Mouse (Mus musculus): Measurements from ENCODE around the gene Slc6a6. TPM values are rescaled to one million over a fixed set of nuclear protein-coding genes. Genes with fewer than 3 reads are reported as not detected.

Gene Slc6a6
- polyA plus RNA-seq, 1 experiment from 2014 or later: 47.7 TPM

GRCm38 (mm10) chr6:91665267-91665666, 18.6 kb upstream of the Slc6a6 start:
- ATAC-seq (ENCODE audit: insufficient read depth, low FRiP score, low TSS enrichment): no peak
- Histone ChIP-seq H3K9me3 (ENCODE audit: control insufficient read depth, low read length) (no peaks in the 10 kb centered on the region), H3K4me2 (ENCODE audit: low read depth) (no peak overlapping the region), H3K4me1 (ENCODE audit: control insufficient read depth, insufficient read depth, low read length) (0 out of 2 replicates have a peak, but pooled peaks cover 2% of the 10 kb centered on the region), H3K36me3 (ENCODE audit: control insufficient read depth, insufficient read depth, low read length) (no peaks in the 10 kb centered on the region), H3K9ac (ENCODE audit: low read length) (no peak overlapping the region), H3K27ac (ENCODE audit: low read depth, low read length) (no peak overlapping the region), H3K4me3 (ENCODE audit: low read depth, low read length) (no peak overlapping the region), H3K27me3 (ENCODE audit: control insufficient read depth, insufficient read depth, low read length) (no peaks in the 10 kb centered on the region)
- WGBS: 85% methylated on average over 6 of the region's 6 CpGs
- no peak for DNase-seq (ENCODE audit: low spot score)

- WGBS: 91% methylated on average over 3 of the region's 3 CpGs
- no peak overlapping the region for H3K27ac ChIP-seq (ENCODE audit: low read depth, low read length)
- H3K9me3 ChIP-seq (ENCODE audit: control insufficient read depth, low read length): no peaks in the 10 kb centered on the region
- no peak for ATAC-seq (ENCODE audit: insufficient read depth, low FRiP score, low TSS enrichment)
- no peak overlapping the region for H3K4me3 ChIP-seq (ENCODE audit: low read depth, low read length)
- H3K36me3 ChIP-seq (ENCODE audit: control insufficient read depth, insufficient read depth, low read length): no peaks in the 10 kb centered on the region
- no peaks in the 10 kb centered on the region for H3K27me3 ChIP-seq (ENCODE audit: control insufficient read depth, insufficient read depth, low read length)
- no peak overlapping the region for H3K4me2 ChIP-seq (ENCODE audit: low read depth)
- DNase-seq (ENCODE audit: low spot score): no peak
- 0 out of 2 replicates have a peak, but pooled peaks cover 2% of the 10 kb centered on the region for H3K4me1 ChIP-seq (ENCODE audit: control insufficient read depth, insufficient read depth, low read length)
- H3K9ac ChIP-seq (ENCODE audit: low read length): no peak overlapping the region
Observed at GRCm38 (mm10) chr6:91665990-91666700, 17.7 kb upstream of the Slc6a6 start.

- no peak overlapping the region for H3K9ac ChIP-seq (ENCODE audit: low read length)
- ATAC-seq (ENCODE audit: insufficient read depth, low FRiP score, low TSS enrichment) (no peak), DNase-seq (ENCODE audit: low spot score) (no peak)
- H3K4me1 ChIP-seq (ENCODE audit: control insufficient read depth, insufficient read depth, low read length): 0 out of 2 replicates have a peak, but pooled peaks cover 2% of the 10 kb centered on the region
- H3K9me3 ChIP-seq (ENCODE audit: control insufficient read depth, low read length): no peaks in the 10 kb centered on the region
- WGBS: 86% methylated on average over 4 of the region's 4 CpGs
- H3K36me3 ChIP-seq (ENCODE audit: control insufficient read depth, insufficient read depth, low read length): no peaks in the 10 kb centered on the region
- H3K27ac ChIP-seq (ENCODE audit: low read depth, low read length): no peak overlapping the region
- H3K27me3 ChIP-seq (ENCODE audit: control insufficient read depth, insufficient read depth, low read length): no peaks in the 10 kb centered on the region
- H3K4me2 ChIP-seq (ENCODE audit: low read depth): no peak overlapping the region
- no peak overlapping the region for H3K4me3 ChIP-seq (ENCODE audit: low read depth, low read length)
Observed at GRCm38 (mm10) chr6:91667141-91667540, 16.7 kb upstream of the Slc6a6 start.

GRCm38 (mm10) chr6:91668276-91668675, 15.6 kb upstream of the Slc6a6 start:
- WGBS: 53% methylated on average over 5 of the region's 5 CpGs
- H3K4me3 ChIP-seq (ENCODE audit: low read depth, low read length): no peak overlapping the region
- H3K4me1 ChIP-seq (ENCODE audit: control insufficient read depth, insufficient read depth, low read length): 0 out of 2 replicates have a peak, but pooled peaks cover 2% of the 10 kb centered on the region
- ATAC-seq (ENCODE audit: insufficient read depth, low FRiP score, low TSS enrichment) (no peak), DNase-seq (ENCODE audit: low spot score) (no peak)
- H3K27me3 ChIP-seq (ENCODE audit: control insufficient read depth, insufficient read depth, low read length): no peaks in the 10 kb centered on the region
- H3K9ac ChIP-seq (ENCODE audit: low read length): no peak overlapping the region
- H3K27ac ChIP-seq (ENCODE audit: low read depth, low read length): no peak overlapping the region
- H3K9me3 ChIP-seq (ENCODE audit: control insufficient read depth, low read length): no peaks in the 10 kb centered on the region
- no peaks in the 10 kb centered on the region for H3K36me3 ChIP-seq (ENCODE audit: control insufficient read depth, insufficient read depth, low read length)
- no peak overlapping the region for H3K4me2 ChIP-seq (ENCODE audit: low read depth)

GRCm38 (mm10) chr6:91669270-91669669, 14.6 kb upstream of the Slc6a6 start:
- H3K27me3 ChIP-seq (ENCODE audit: control insufficient read depth, insufficient read depth, low read length): no peaks in the 10 kb centered on the region
- DNase-seq (ENCODE audit: low spot score): no peak
- H3K36me3 ChIP-seq (ENCODE audit: control insufficient read depth, insufficient read depth, low read length): no peaks in the 10 kb centered on the region
- no peak overlapping the region for H3K4me2 ChIP-seq (ENCODE audit: low read depth)
- no peak for ATAC-seq (ENCODE audit: insufficient read depth, low FRiP score, low TSS enrichment)
- 0 out of 2 replicates have a peak, but pooled peaks cover 2% of the 10 kb centered on the region for H3K4me1 ChIP-seq (ENCODE audit: control insufficient read depth, insufficient read depth, low read length)
- no peaks in the 10 kb centered on the region for H3K9me3 ChIP-seq (ENCODE audit: control insufficient read depth, low read length)
- H3K27ac ChIP-seq (ENCODE audit: low read depth, low read length): no peak overlapping the region
- 52% methylated on average over 4 of the region's 4 CpGs for WGBS
- H3K4me3 ChIP-seq (ENCODE audit: low read depth, low read length): no peak overlapping the region
- H3K9ac ChIP-seq (ENCODE audit: low read length): no peak overlapping the region

GRCm38 (mm10) chr6:91670224-91670623, 13.6 kb upstream of the Slc6a6 start:
- Histone ChIP-seq H3K27me3 (ENCODE audit: control insufficient read depth, insufficient read depth, low read length) (no peaks in the 10 kb centered on the region), H3K36me3 (ENCODE audit: control insufficient read depth, insufficient read depth, low read length) (no peaks in the 10 kb centered on the region), H3K9me3 (ENCODE audit: control insufficient read depth, low read length) (no peaks in the 10 kb centered on the region), H3K4me2 (ENCODE audit: low read depth) (no peak overlapping the region), H3K9ac (ENCODE audit: low read length) (no peak overlapping the region), H3K4me1 (ENCODE audit: control insufficient read depth, insufficient read depth, low read length) (0 out of 2 replicates have a peak, but pooled peaks cover 2% of the 10 kb centered on the region), H3K4me3 (ENCODE audit: low read depth, low read length) (no peak overlapping the region), H3K27ac (ENCODE audit: low read depth, low read length) (no peak overlapping the region)
- ATAC-seq (ENCODE audit: insufficient read depth, low FRiP score, low TSS enrichment) (no peak), DNase-seq (ENCODE audit: low spot score) (no peak)
- 59% methylated on average over 6 of the region's 6 CpGs for WGBS

GRCm38 (mm10) chr6:91674757-91675350, 9.0 kb upstream of the Slc6a6 start:
- H3K4me2 ChIP-seq (ENCODE audit: low read depth): no peak overlapping the region
- H3K9me3 ChIP-seq (ENCODE audit: control insufficient read depth, low read length): no peaks in the 10 kb centered on the region
- no peak for ATAC-seq (ENCODE audit: insufficient read depth, low FRiP score, low TSS enrichment)
- H3K27me3 ChIP-seq (ENCODE audit: control insufficient read depth, insufficient read depth, low read length): no peaks in the 10 kb centered on the region
- H3K9ac ChIP-seq (ENCODE audit: low read length): no peak overlapping the region
- no peak overlapping the region for H3K27ac ChIP-seq (ENCODE audit: low read depth, low read length)
- 63% methylated on average over 5 of the region's 5 CpGs for WGBS
- DNase-seq (ENCODE audit: low spot score): no peak
- H3K4me3 ChIP-seq (ENCODE audit: low read depth, low read length): no peak overlapping the region
- H3K4me1 ChIP-seq (ENCODE audit: control insufficient read depth, insufficient read depth, low read length): peaks cover 4% of the 10 kb centered on the region; the same call in 1 of the 2 replicates
- H3K36me3 ChIP-seq (ENCODE audit: control insufficient read depth, insufficient read depth, low read length): no peaks in the 10 kb centered on the region

- no peak overlapping the region for H3K4me3 ChIP-seq (ENCODE audit: low read depth, low read length)
- H3K4me2 ChIP-seq (ENCODE audit: low read depth): no peak overlapping the region
- peaks cover 11% of the 10 kb centered on the region for H3K4me1 ChIP-seq (ENCODE audit: control insufficient read depth, insufficient read depth, low read length)
- no peak overlapping the region for H3K9ac ChIP-seq (ENCODE audit: low read length)
- no peaks in the 10 kb centered on the region for H3K27me3 ChIP-seq (ENCODE audit: control insufficient read depth, insufficient read depth, low read length)
- DNase-seq (ENCODE audit: low spot score) (no peak), ATAC-seq (ENCODE audit: insufficient read depth, low FRiP score, low TSS enrichment) (no peak)
- no peaks in the 10 kb centered on the region for H3K9me3 ChIP-seq (ENCODE audit: control insufficient read depth, low read length)
- 53% methylated on average over 12 of the region's 12 CpGs for WGBS
- H3K36me3 ChIP-seq (ENCODE audit: control insufficient read depth, insufficient read depth, low read length): no peaks in the 10 kb centered on the region
- H3K27ac ChIP-seq (ENCODE audit: low read depth, low read length): no peak overlapping the region
Observed at GRCm38 (mm10) chr6:91678506-91679094, 5.3 kb upstream of the Slc6a6 start.

Measured in neural tube, embryonic 11.5 days (tissue).